Mouse (Mus musculus): Measurements from ENCODE around the gene Stac.

The Stac gene

GRCm38 (mm10) chr9:111689680-111690483 is at the start of gene Stac:
Stac (minus strand) TSS chr9:111690348.
- DNase-seq (ENCODE audit: low read depth): no peak

- DNase-seq (ENCODE audit: low read depth): no peak
Observed at GRCm38 (mm10) chr9:111739431-111740245, 49.5 kb upstream of the Stac start.

DNA sequence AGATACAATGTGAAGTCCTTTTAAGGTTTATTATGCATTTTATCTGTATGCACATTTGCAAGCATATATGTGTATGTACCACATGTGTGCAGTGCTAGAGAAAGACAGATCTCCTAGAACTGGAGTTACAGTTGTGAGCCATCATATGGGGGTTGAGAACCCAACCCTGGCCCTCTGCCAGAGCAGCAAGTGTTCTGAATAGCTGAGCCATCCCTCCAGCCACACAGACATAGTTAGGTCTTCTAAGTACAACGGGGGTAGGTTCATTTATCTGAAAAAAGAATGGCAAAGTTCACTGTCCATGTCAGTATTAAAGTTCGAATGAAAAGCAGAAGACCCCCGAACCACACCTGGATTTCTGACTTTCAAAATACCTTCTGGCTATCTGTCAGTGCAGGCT is 48.9 kb upstream of the Stac start:
- no peak for DNase-seq (ENCODE audit: low read depth)

DNA sequence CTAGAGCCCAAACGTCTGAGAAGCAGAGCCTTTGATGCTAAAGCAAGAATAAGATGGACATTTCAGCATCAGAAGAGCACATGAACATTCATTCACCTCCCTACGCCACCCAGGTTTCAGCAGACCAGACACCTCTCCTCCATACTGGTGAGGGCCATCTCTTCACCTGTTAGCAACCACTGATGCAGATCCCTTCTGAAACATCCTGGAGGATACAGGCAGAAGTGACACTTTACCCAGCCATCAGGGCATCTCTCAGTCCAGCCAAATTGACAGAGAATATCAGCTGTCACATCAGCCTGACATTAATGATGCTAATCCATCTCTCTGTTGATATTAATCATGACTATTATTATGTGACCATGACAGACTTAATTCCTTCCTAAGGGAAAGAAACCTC is 47.6 kb upstream of the Stac start:
- no peak for DNase-seq (ENCODE audit: low read depth)

DNA sequence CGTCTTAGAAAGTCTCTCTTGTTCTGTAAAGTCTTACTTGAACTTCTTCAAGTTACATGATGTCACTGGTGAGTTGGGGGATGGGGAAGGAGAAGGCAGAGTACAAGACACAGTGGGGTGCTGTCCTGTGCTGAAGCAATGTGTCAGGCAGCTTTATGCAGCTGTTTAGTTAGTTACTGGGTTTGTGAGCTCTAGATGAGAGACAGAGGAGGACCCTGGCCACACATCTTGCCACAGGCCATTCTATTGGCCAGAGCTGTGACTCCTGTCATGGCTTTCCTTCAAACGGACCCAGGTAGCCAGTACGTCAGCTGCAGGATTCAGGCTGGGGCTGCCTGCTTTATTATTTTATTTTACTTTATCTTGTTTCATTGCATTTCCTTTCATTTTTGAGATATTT is 45.8 kb upstream of the Stac start:
- DNase-seq (ENCODE audit: low read depth): no peak

- DNase-seq (ENCODE audit: low read depth): no peak
Observed at GRCm38 (mm10) chr9:111731939-111732670, 42.0 kb upstream of the Stac start.

DNA sequence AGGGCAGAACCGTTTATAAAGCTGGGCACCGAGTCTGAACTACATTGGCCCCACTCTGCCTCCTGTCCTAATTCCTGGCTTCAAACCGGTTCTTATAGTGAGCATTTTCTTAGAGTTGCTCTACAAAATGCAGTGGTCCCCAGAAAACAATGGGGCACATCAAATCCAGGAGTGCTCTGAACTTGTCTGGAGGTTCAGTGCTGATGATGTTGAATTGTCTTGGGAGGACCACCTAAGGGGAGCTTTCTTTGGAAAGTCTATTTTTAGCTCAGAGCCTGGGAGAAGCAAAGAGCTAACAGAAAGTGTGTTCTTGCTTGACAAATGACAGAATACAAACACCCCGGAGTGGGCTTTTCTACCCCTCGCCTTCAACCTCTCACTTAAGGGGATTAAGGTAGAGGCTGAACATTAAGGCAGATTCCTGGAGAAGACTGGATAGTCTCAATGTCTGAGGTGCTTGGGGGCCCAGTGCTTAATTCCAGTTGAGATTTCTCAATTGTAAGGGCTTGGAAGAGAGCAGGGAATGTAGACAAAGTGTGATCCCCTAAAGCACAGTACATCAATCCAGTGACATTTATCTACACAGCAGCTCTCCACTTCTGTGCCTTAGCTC is 34.9 kb upstream of the Stac start:
- DNase-seq (ENCODE audit: low read depth): no peak

GRCm38 (mm10) chr9:111714457-111714856 is 24.3 kb upstream of the Stac start:
- DNase-seq (ENCODE audit: low read depth): no peak

DNA sequence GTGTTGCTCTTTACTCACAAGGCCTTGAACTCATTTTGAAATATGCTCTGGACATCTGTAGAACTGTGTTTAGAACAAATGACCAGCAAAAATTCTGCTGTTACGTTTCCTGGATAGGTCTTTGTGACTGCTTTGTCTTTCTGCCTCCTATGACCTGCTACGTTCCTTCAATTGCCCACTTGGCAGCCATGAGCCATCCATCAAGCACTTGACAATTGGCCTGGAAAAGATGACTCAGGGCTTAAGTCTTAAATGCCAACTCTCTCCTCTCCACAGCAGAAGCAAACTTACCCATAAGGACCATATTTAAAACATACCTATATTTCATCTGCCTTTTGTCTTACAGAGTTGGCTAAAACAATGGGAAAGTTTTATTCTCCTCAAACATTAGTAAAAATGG is 10.0 kb upstream of the Stac start:
- peak; percentile 17 for DNase-seq (ENCODE audit: low read depth)

DNA sequence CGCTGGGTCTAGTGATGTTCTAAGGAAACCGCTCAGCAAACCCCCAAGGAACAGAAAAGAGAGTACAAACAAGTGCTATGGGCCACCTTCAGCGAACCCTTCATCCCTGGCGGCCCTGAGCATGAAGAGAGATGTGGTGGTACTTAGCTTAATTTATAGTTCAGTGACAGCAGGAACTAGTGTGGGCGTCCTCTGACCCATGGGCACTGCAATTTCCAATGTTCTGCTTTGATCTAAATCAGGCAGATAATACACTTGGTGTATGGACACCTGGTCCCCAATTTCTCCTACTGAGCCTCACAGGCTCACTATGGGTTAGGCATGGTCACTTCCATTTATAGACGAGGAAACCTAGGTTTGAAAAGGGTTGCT is 322 bp upstream of the Stac start:
- no peak for DNase-seq (ENCODE audit: low read depth)

- no peak for DNase-seq (ENCODE audit: low read depth)
Observed at GRCm38 (mm10) chr9:111689146-111689545, 1.0 kb downstream of the Stac start.

DNA sequence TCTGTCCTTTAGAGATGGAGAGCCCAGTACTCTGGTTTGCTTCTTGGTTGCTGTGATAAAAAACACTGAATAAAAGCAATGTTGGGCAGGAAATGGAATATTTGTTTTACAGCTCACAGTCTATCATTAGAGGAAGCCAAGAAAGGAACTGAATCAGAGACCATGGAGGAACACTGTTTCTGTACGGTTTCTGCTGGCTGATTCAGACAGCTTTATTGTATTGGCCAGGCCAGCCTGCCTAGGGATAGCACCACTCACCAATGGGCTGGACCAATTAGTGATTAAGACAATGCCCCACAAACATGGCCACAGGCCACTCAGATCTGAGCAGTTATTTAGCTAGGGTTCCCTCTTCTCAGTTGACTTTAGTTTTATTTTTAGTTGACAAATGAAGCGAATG is 6.0 kb downstream of the Stac start:
- no peak for DNase-seq (ENCODE audit: low read depth)

DNA sequence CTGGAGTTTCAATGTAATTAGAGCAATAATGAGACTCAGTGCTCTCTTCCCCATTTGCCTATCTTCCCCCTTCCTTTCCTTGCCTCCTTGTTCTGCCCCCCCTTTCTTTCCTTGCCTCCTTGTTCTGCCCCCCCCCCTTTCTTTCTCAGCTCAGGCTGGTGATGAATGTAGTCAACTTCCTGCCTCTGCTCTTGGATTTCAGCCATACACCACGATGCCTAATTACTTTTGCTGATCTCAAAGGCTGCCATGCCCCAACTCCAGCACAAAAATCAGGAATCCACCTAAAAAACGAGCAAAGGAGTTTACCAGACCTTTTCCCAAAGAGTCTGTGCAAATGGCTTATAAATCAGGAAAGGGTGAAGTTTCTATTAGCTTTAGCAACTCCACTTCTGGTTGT is 10.6 kb downstream of the Stac start:
- DNase-seq (ENCODE audit: low read depth): no peak

DNA sequence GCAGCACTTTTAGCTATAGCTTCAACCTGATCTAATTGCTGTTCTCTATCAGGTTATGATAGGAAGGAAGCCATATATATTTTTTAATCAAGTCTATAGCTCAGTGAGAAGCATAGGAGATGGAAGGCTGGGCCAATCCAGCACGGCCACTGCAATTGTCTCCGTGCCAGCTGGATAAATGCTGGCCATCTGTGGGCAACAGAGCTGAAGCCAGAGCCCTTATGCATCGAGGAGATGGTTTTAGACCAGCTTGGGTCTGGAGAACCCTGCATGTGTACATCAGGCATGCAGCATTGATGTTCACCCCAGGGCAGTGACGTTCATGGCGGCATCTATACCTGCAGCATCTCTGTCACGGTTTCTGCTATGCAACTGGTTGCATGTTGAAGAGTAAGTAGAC is 20.3 kb downstream of the Stac start:
- no peak for DNase-seq (ENCODE audit: low read depth)

DNA sequence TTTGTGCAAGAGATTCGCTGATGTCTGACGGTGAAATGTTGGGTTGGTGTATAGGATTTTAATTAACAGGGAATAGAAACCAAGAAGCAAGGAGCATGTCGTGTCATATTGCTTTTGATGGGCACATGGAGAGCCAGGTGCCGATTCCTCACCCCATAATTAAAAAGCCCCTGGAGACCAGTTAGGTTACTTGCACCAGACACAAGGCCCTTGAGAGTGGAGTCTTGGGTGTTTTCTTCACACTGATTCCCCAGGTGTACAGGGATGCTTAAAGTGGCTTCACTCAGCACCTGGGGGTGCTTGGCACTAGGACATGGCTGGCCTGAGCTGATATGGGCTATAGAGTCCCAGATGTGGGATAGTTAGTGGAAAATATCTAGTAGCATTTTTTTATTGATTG is 35.1 kb downstream of the Stac start:
- no peak for DNase-seq (ENCODE audit: low read depth)

- DNase-seq (ENCODE audit: low read depth): no peak
Observed at GRCm38 (mm10) chr9:111644228-111644627, 45.9 kb downstream of the Stac start.

DNA sequence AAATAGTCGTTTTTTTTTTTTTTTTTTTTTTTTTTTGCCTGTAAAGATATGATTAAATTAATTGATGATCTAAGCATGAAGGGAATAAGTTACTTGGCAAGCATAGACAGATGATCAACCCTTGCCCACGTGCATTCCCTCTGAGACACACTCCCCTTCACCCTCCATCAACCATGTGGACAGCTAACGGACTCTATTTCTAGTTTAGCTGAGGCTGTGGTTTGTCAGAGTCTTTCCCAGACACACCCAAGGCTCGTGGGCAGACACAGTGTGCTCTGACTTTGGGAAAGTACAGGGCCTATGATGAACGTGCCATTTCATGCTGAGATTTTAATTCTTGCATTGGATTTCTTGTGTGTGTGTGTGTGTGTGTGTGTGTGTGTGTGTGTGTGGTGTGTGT is 46.8 kb downstream of the Stac start:
- DNase-seq (ENCODE audit: low read depth): no peak

DNA sequence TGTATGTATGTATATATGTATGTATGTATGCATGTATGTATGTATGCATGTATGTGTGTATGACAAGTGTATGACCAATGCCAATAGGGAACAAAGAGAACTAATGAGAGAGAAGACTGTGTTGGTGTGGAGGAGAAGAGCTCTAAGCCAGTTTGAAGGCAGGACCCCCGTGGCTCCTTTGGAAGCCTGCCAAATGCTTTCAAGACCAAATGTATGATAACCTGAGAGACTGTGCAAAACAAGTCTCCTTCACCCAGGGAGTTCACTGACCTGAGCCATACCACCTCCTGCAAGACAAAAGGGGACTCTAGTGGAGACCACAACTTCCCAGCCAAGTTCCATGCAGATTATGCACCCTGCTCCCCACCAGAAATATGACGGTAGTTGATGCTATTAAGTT is 52.5 kb downstream of the Stac start:
- DNase-seq (ENCODE audit: low read depth): no peak

GRCm38 (mm10) chr9:111632833-111633232 is 57.3 kb downstream of the Stac start:
- DNase-seq (ENCODE audit: low read depth): no peak

GRCm38 (mm10) chr9:111621191-111621590 is 69.0 kb downstream of the Stac start:
- no peak for DNase-seq (ENCODE audit: low read depth)

DNA sequence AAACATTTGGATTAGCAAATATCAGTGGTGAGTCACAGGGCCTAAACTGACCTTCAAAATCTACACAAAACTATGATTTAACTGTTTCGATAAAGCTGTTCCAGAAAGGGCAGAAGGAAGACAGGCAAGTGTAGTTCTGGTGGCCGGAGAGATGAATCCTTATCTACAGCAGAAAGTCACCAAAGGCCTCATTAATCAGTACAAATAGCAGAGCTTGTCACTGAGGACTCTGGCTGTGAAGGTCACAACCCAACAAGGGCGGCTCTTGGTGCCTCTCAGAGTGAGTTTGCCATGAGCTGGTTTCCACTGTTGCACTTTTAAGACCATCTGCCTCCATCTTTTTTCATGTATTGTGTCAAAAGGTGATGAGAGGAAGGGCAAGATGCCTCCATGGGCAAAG is 78.8 kb downstream of the Stac start:
- no peak for DNase-seq (ENCODE audit: low read depth)

DNA sequence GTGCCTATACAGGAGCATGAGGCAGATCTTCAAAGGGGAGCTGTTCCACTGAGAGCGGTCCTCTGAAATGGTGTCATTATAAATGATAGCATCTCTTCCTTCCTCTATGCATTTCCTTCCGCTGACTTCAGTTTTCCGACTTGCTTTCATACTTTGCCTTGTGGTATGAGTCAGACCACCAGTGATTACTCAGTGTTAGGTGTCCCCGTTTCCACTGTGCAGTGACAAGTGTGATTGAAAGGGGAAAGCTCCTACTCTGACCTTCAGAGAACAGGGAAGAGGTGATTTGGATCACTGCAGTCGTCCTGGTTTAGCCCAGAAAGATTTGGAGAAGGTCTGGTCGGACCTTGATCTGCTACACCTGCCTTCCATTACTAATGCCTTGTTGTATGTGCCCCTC is 81.4 kb downstream of the Stac start:
- DNase-seq (ENCODE audit: low read depth): no peak

Data from NIH3T3 (cell line).